Mouse (Mus musculus) bone marrow, adult 2 months (tissue): ENCODE measurements around the gene Cacna1c.

ENCODE experiments used
- CTCF ChIP-seq: fragments of 200-500 bp; IDR thresholded peaks from 2 replicates; pipeline ENCODE4 v1.5.1; 2011; ENCODE audit warnings: low read length, control low read depth; ENCODE audit not compliant: control insufficient read depth, insufficient read depth
- POLR2A ChIP-seq: fragments of 200-500 bp; IDR thresholded peaks from 2 replicates; pipeline ENCODE4 v1.6.1; 2011; ENCODE audit warnings: low read depth, mild to moderate bottlenecking, control low read depth, low read length, borderline replicate concordance; ENCODE audit not compliant: control insufficient read depth

- TF ChIP-seq CTCF, result no peak
- TF ChIP-seq POLR2A, result no peak
These were observed 296.5 kb downstream of the Cacna1c start for GRCm38 (mm10) chr6:118899688-118900087.
